Mouse (Mus musculus) heart, adult 18-20 months (tissue): ENCODE measurements around the gene Olfr251. TPM values are rescaled to one million over a fixed set of nuclear protein-coding genes. Genes with fewer than 3 reads are reported as not detected.
"Not testable (repeated sequence)": the region's sequence is repeated elsewhere in the genome, so short reads cannot be mapped to it uniquely, and the experiment has no call there.

Source experiments
- DNase-seq, 2 experiments: peaks; one replicate each; pipeline ENCODE4 v3.0.0; 2021 to 2022; ENCODE audit warnings: mixed read lengths in 1 of 2
- long read RNA-seq, 2 experiments: library from polyadenylated mRNA; stranded (forward); transcript quantifications; one replicate each; pipeline ENCODE4 v2.0.0; 2021
- total RNA-seq, 2 experiments: library from RNA; stranded (reverse); gene quantifications; 2 replicates each; pipeline ENCODE4 v1.2.3; 2021

The Olfr251 gene
- not detected for total RNA-seq
- long read RNA-seq, experiment 1 = 0 reads
- long read RNA-seq, experiment 2 = 0 reads

- no peak for DNase-seq
These were observed at the start of gene Olfr251 for GRCm38 (mm10) chr9:38376786-38377185. Gene Olfr251 (plus strand): TSS chr9:38377086.

- DNase-seq = no peak
These were observed 48.1 kb upstream of the Olfr251 start, which contains the start of gene Olfr25 for GRCm38 (mm10) chr9:38328760-38329159. Gene Olfr25 (plus strand): TSS chr9:38329060.

- no peak for DNase-seq
These were observed 28.8 kb upstream of the Olfr251 start, which contains the start of gene Olfr898 for GRCm38 (mm10) chr9:38348111-38348510. Gene Olfr898 (plus strand): TSS chr9:38348411.

GRCm38 (mm10) chr9:38366596-38366995 is 10.3 kb upstream of the Olfr251 start, which contains the start of gene Olfr250:
Gene Olfr250 (plus strand): TSS chr9:38366896.
- no peak for DNase-seq

- DNase-seq = no peak
These were observed 24.5 kb downstream of the Olfr251 start, which contains the start of gene Olfr147 for GRCm38 (mm10) chr9:38401398-38401797. Gene Olfr147 (plus strand): TSS chr9:38401698.

- DNase-seq = not testable (repeated sequence)
These were observed 30.6 kb downstream of the Olfr251 start for GRCm38 (mm10) chr9:38407502-38407901.

GRCm38 (mm10) chr9:38413502-38413901 is 36.6 kb downstream of the Olfr251 start:
- DNase-seq = not testable (repeated sequence)

GRCm38 (mm10) chr9:38423801-38424200 is 46.9 kb downstream of the Olfr251 start:
- DNase-seq = no peak

- DNase-seq = no peak
These were observed 50.1 kb downstream of the Olfr251 start for GRCm38 (mm10) chr9:38427026-38427425.

- DNase-seq = no peak
These were observed 52.3 kb downstream of the Olfr251 start, which contains the start of gene Olfr901 for GRCm38 (mm10) chr9:38429155-38429554. Gene Olfr901 (plus strand): TSS chr9:38429455.

Other genes with a start within 250 kb of the Olfr251 start
- gene Olfr890, start 234.6 kb upstream of the Olfr251 start, total RNA-seq = not detected
- gene Olfr891, start 196.3 kb upstream of the Olfr251 start, total RNA-seq = not detected
- not detected for gene Olfr893, start 168.7 kb upstream of the Olfr251 start, total RNA-seq
- not detected for gene Olfr894, start 159.0 kb upstream of the Olfr251 start, total RNA-seq
- not detected for gene Olfr143, start 124.3 kb upstream of the Olfr251 start, total RNA-seq
- not detected for gene Olfr895, start 109.2 kb upstream of the Olfr251 start, total RNA-seq
- gene Olfr896-ps1, start 86.0 kb upstream of the Olfr251 start, total RNA-seq = not detected
- gene Olfr25, start 48.0 kb upstream of the Olfr251 start, total RNA-seq = not detected
- gene Olfr898, start 28.7 kb upstream of the Olfr251 start, total RNA-seq = not detected
- not detected for gene Olfr250, start 10.2 kb upstream of the Olfr251 start, total RNA-seq
- not detected for gene Olfr147, start 24.6 kb downstream of the Olfr251 start, total RNA-seq
- gene Olfr901, start 52.4 kb downstream of the Olfr251 start, total RNA-seq = not detected
- not detected for gene Olfr902, start 70.6 kb downstream of the Olfr251 start, total RNA-seq
- gene Olfr904, start 86.1 kb downstream of the Olfr251 start, total RNA-seq = not detected
- gene Olfr905, start 94.0 kb downstream of the Olfr251 start, total RNA-seq = not detected
- gene Olfr906, start 110.0 kb downstream of the Olfr251 start, total RNA-seq = not detected
- gene Olfr907, start 118.7 kb downstream of the Olfr251 start, total RNA-seq = not detected
- gene Olfr911-ps1, start 144.5 kb downstream of the Olfr251 start, total RNA-seq = not detected
- not detected for gene Olfr910, start 160.8 kb downstream of the Olfr251 start, total RNA-seq
- not detected for gene Olfr912, start 203.1 kb downstream of the Olfr251 start, total RNA-seq
- not detected for gene Olfr913, start 215.7 kb downstream of the Olfr251 start, total RNA-seq
- not detected for gene Olfr914, start 228.0 kb downstream of the Olfr251 start, total RNA-seq